Mouse (Mus musculus) olfactory bulb, adult 2 months (tissue): Measurements from ENCODE around the gene Cd80. TPM values are rescaled to one million over a fixed set of nuclear protein-coding genes. Genes with fewer than 3 reads are reported as not detected.
"Not testable (repeated sequence)": the region's sequence is repeated elsewhere in the genome, so short reads cannot be mapped to it uniquely, and the experiment has no call there.

Experiments
- H3K27ac ChIP-seq: fragments of 200-500 bp; 2 replicates; pipeline ENCODE4 v1.5.1; 2012; ENCODE audit warnings: low read depth, low read length; ENCODE audit not compliant: insufficient read depth
- H3K4me1 ChIP-seq: fragments of 200-500 bp; 2 replicates; pipeline ENCODE4 v1.6.1; 2012; ENCODE audit warnings: low read length; ENCODE audit not compliant: control insufficient read depth, insufficient read depth
- H3K4me3 ChIP-seq: fragments of 200-500 bp; 2 replicates; pipeline ENCODE4 v1.5.1; 2012; ENCODE audit warnings: mild to moderate bottlenecking, low read depth, low read length, moderate library complexity; ENCODE audit not compliant: insufficient read depth
- CTCF ChIP-seq: fragments of 200-500 bp; IDR thresholded peaks from 2 replicates; pipeline ENCODE4 v1.5.1; 2012; ENCODE audit warnings: low read depth, mild to moderate bottlenecking, low read length, moderate library complexity; ENCODE audit not compliant: insufficient read depth
- POLR2A ChIP-seq: fragments of 200-500 bp; IDR thresholded peaks from 2 replicates; pipeline ENCODE4 v1.6.1; 2012; ENCODE audit warnings: mild to moderate bottlenecking, low read depth, low read length, moderate library complexity; ENCODE audit not compliant: insufficient read depth
- WGBS: fragments of 180-500 bp; shearing (Covaris S2); methylation state at CpG from one replicate; pipeline ENCODE4 v1.1.7; 2018; 5-methylcytosine and 5-hydroxymethylcytosine counted together
- polyA plus RNA-seq: library from polyadenylated mRNA; stranded (reverse); fragments of >200 nt; gene quantifications from 2 replicates; pipeline ENCODE4 v1.2.4, GENCODE M21; 2012; ENCODE audit warnings: low replicate concordance; ENCODE audit not compliant: missing spikeins, insufficient read depth, insufficient read length

Gene Cd80
- polyA plus RNA-seq, 1 experiment: not detected

DNA sequence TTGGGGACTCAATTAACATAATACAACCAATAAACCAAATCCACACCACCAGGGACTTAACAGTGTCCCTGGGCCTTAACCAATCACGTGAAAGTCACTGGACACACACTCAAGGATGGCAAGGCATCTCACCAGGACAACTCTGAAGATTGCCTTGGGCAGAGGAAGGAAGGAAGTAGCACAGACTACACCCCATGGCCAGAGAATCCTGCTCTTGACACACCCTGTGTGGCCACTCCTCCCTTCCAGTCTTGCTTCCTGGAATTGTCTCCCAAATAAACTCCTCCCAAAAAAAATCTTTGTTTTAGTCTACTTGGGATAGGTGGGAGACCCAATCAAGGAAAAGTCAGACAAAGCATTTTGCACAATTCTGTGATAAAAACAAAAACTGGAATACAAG is 10.3 kb upstream of the Cd80 start:
- Histone ChIP-seq H3K4me1 (peaks cover 3% of the 10 kb centered on the region; the same call in 1 of the 2 replicates), H3K4me3 (no peak overlapping the region), H3K27ac (no peak overlapping the region)
- no peak for TF ChIP-seq POLR2A
- TF ChIP-seq CTCF: no peak
- 97% methylated on average over 1 of the region's 1 CpGs for WGBS

GRCm38 (mm10) chr16:38445576-38445975 is 9.8 kb upstream of the Cd80 start:
- Histone ChIP-seq H3K4me3 (no peak overlapping the region), H3K27ac (no peak overlapping the region), H3K4me1 (peaks cover 8% of the 10 kb centered on the region; the same call in 1 of the 2 replicates)
- 95% methylated on average over 20 of the region's 20 CpGs for whole genome bisulfite sequencing
- TF ChIP-seq POLR2A (no peak), CTCF (no peak)

GRCm38 (mm10) chr16:38446141-38446540 is 9.2 kb upstream of the Cd80 start:
- H3K27ac ChIP-seq, H3K4me1 ChIP-seq, H3K4me3 ChIP-seq: not testable (repeated sequence)
- WGBS: 97% methylated on average over 2 of the region's 2 CpGs

- TF ChIP-seq CTCF (no peak), POLR2A (no peak)
- Histone ChIP-seq H3K27ac (no peak overlapping the region), H3K4me1 (peaks cover 12% of the 10 kb centered on the region; the same call in 1 of the 2 replicates), H3K4me3 (no peak overlapping the region)
- WGBS: 87% methylated on average over 21 of the region's 21 CpGs
Observed at GRCm38 (mm10) chr16:38447366-38447765, 8.0 kb upstream of the Cd80 start.

GRCm38 (mm10) chr16:38448458-38448857 is 6.9 kb upstream of the Cd80 start:
- 91% methylated on average over 12 of the region's 12 CpGs for WGBS
- no peak overlapping the region for H3K27ac ChIP-seq
- no peak overlapping the region for H3K4me3 ChIP-seq
- no peak for TF ChIP-seq CTCF
- TF ChIP-seq POLR2A: no peak
- H3K4me1 ChIP-seq: peaks cover 12% of the 10 kb centered on the region; the same call in 1 of the 2 replicates

GRCm38 (mm10) chr16:38450707-38451106 is 4.7 kb upstream of the Cd80 start:
- Histone ChIP-seq H3K4me3 (no peak overlapping the region), H3K27ac (no peak overlapping the region), H3K4me1 (peaks cover 12% of the 10 kb centered on the region; the same call in 1 of the 2 replicates)
- TF ChIP-seq CTCF: no peak
- TF ChIP-seq POLR2A: no peak
- WGBS: 90% methylated on average over 7 of the region's 7 CpGs

- no peak overlapping the region for H3K27ac ChIP-seq
- H3K4me1 ChIP-seq: peaks cover 12% of the 10 kb centered on the region; the same call in 1 of the 2 replicates
- 41% methylated on average over 12 of the region's 12 CpGs for WGBS
- TF ChIP-seq CTCF (no peak), POLR2A (no peak)
- peak overlapping the region; percentile 91 for H3K4me3 ChIP-seq
Observed at GRCm38 (mm10) chr16:38451421-38452205, 3.7 kb upstream of the Cd80 start.

DNA sequence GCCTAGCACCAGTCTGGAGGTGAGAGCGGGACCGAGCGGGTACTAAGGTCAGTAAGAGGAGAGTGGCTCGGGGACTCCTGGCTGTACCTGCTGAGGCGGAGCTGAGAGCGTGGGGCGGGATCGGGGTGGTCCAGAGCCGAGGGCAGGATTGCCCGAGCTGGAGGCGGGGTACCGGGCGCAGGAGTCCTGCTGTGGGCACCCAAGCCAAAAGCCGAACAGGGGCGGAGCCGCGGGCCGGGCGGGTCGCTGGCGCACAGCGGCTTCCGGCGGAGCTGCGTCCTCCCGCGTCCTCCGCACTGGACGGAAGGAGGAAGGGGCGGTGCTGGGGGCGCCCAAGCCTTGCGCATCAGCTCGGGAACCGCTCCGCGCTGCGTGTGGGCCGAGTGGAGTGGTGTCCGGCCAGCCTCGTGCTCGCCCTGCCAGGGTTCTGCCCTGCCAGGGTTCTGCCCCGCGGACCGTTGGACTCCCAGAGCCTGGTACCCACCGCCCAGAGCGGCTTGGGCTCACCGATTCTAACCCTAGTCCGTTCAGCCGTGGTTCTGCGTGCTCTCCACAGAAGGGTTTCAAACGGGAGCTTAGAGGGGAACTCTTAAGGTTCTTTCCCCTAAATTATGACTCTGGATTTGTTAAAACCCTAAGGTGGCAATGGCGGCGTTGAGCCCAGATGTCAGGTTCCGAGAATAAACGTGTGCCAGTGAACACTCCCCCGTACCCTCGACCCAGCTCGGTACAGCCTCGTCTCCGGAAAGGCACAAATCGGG is 2.7 kb upstream of the Cd80 start, which contains the start of gene Adprh:
Gene Adprh, minus strand, starts transcription at position 262 of the 761 bp plus-strand sequence.
- Histone ChIP-seq H3K4me3 (peak within 1 kb of the TSS; percentile 91), H3K4me1 (peaks cover 12% of the 10 kb centered on the region; the same call in 1 of the 2 replicates), H3K27ac (peak within 1 kb of the TSS; percentile 92)
- under 1% methylated on average over 47 of the region's 61 CpGs for WGBS
- TF ChIP-seq POLR2A: peak; percentile 95
- no peak for TF ChIP-seq CTCF

DNA sequence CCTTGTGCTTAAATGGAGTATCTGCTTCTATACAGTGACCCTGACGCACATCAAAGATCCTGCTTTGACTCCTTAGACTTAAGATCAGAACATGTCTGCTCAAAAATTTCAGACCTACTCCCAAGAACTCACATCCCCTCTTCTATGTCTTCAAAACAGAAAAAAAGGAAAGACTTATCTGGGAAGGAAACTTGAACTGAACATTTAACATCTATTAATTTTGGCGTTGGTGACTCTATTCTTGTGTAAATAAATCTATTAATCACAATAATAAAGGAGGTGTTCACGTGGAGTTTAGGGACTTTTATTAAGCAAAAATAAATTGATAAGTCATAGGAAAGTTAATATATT is 2.2 kb upstream of the Cd80 start:
- H3K27ac ChIP-seq: peak overlapping the region; percentile 92
- H3K4me3 ChIP-seq: peak overlapping the region; percentile 91
- TF ChIP-seq POLR2A: no peak
- TF ChIP-seq CTCF: no peak
- peaks cover 12% of the 10 kb centered on the region; the same call in 1 of the 2 replicates for H3K4me1 ChIP-seq
- WGBS: 12% methylated on average over 3 of the region's 3 CpGs
